Mouse (Mus musculus): ENCODE measurements around the gene Gm45062.

DNA sequence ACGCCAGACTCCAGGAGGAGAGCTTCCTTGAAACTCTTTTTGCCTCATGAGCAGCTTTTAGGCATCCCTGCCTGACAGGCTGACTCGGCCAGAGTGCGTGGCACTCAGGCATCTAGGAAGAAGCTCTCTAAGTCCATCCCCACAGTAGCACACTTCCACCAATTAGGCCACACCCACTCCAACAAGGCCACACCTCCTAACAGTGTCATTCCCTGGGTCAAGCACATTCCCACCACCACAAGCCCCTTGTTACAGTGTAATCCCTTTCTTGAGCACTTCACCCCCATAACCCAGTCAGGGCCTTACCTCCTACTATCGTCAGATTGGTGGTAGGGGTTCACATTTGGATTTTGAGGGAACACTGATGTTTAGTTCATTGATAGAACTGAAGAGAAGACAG, 108.4 kb downstream of the Gm45062 start:
- no peak for TF ChIP-seq CTCF (IDR thresholded peaks at IDR 0.05; ENCODE audit: insufficient read depth, low read depth, low read length)
- TF ChIP-seq POLR2A (IDR thresholded peaks at IDR 0.05; ENCODE audit: insufficient read depth, low read depth, low read length), result no peak
